Mouse (Mus musculus) forebrain, embryonic 16.5 days (tissue): Measurements from ENCODE around the gene Cacna1b. TPM values are rescaled to one million over a fixed set of nuclear protein-coding genes. Genes with fewer than 3 reads are reported as not detected.

ENCODE experiments used
- ATAC-seq: fragments of 200-750 bp; cut with Nextera tagmentation; 2 replicates; pipeline ENCODE4 v1.8.0; 2017; ENCODE audit warnings: mild to moderate bottlenecking, moderate library complexity
- H3K27ac ChIP-seq: fragments of 300-500 bp; sonication (generic); 2 replicates; pipeline ENCODE4 v1.5.1; 2014; ENCODE audit warnings: low read length, control low read depth
- H3K27me3 ChIP-seq: fragments of 300-500 bp; sonication (generic); replicated peaks from 2 replicates; pipeline ENCODE4 v1.6.1; 2014; ENCODE audit warnings: low read length; ENCODE audit not compliant: control insufficient read depth, insufficient read depth
- H3K36me3 ChIP-seq: fragments of 300-500 bp; sonication (generic); 2 replicates; pipeline ENCODE4 v1.6.1; 2014; ENCODE audit not compliant: control insufficient read depth, insufficient read depth
- H3K4me1 ChIP-seq: fragments of 300-500 bp; sonication (generic); replicated peaks from 2 replicates; pipeline ENCODE4 v1.6.1; 2014; ENCODE audit warnings: low read length; ENCODE audit not compliant: control insufficient read depth, insufficient read depth
- H3K4me2 ChIP-seq: fragments of 300-500 bp; sonication (generic); 2 replicates; pipeline ENCODE4 v1.6.1; 2014; ENCODE audit warnings: mild to moderate bottlenecking, low read length, control low read depth
- H3K4me3 ChIP-seq: fragments of 300-500 bp; sonication (generic); replicated peaks from 2 replicates; pipeline ENCODE4 v1.5.1; 2014; ENCODE audit warnings: mild to moderate bottlenecking, low read length, control low read depth
- H3K9ac ChIP-seq: fragments of 300-500 bp; sonication (generic); replicated peaks from 2 replicates; pipeline ENCODE4 v1.6.1; 2014; ENCODE audit warnings: low read depth, low read length, control low read depth
- H3K9me3 ChIP-seq: fragments of 300-500 bp; sonication (generic); 2 replicates; pipeline ENCODE4 v1.6.1; 2016; ENCODE audit warnings: low read length; ENCODE audit not compliant: control insufficient read depth
- WGBS: fragments of 180-500 bp; shearing (Covaris S2); extraction: QIAGEN DNeasy Blood & Tissue Kit; methylation state at CpG from one replicate; pipeline ENCODE4 v1.1.7; 2014; 5-methylcytosine and 5-hydroxymethylcytosine counted together
- polyA plus RNA-seq: library from polyadenylated mRNA; unstranded; fragments of >200 nt; fragmentation: Nextera tagmentation; extraction: Ambion mirVana; gene quantifications from 2 replicates; pipeline ENCODE4 v1.2.1, GENCODE M21; 2015

The Cacna1b gene
- polyA plus RNA-seq, 1 experiment from 2014 or later: 10.1 TPM

GRCm38 (mm10) chr2:24678538-24678937 lies 84.4 kb downstream of the Cacna1b start:
- Histone ChIP-seq H3K9me3 (no peaks in the 10 kb centered on the region), H3K9ac (no peak overlapping the region), H3K27me3 (no peaks in the 10 kb centered on the region), H3K36me3 (peaks cover 2% of the 10 kb centered on the region; the same call in 1 of the 2 replicates), H3K4me3 (no peak overlapping the region), H3K4me2 (no peak overlapping the region), H3K4me1 (peaks cover 4% of the 10 kb centered on the region), H3K27ac (no peak overlapping the region)
- WGBS: 73% methylated on average over 5 of the region's 5 CpGs
- no peak for ATAC-seq

- Histone ChIP-seq H3K9ac (no peak overlapping the region), H3K4me2 (no peak overlapping the region), H3K36me3 (peaks cover 2% of the 10 kb centered on the region; the same call in 1 of the 2 replicates), H3K4me1 (peaks cover 4% of the 10 kb centered on the region), H3K27me3 (no peaks in the 10 kb centered on the region), H3K4me3 (no peak overlapping the region), H3K9me3 (no peaks in the 10 kb centered on the region), H3K27ac (no peak overlapping the region)
- WGBS: 68% methylated on average over 4 of the region's 4 CpGs
- no peak for ATAC-seq
Observed at GRCm38 (mm10) chr2:24678110-24678509, 84.8 kb downstream of the Cacna1b start.

- H3K4me2 ChIP-seq: no peak overlapping the region
- H3K27me3 ChIP-seq: no peaks in the 10 kb centered on the region
- H3K36me3 ChIP-seq: peaks cover under 1% of the 10 kb centered on the region; the same call in 1 of the 2 replicates
- 89% methylated on average over 3 of the region's 3 CpGs for WGBS
- H3K27ac ChIP-seq: no peak overlapping the region
- H3K4me3 ChIP-seq: no peak overlapping the region
- no peaks in the 10 kb centered on the region for H3K9me3 ChIP-seq
- peaks cover 4% of the 10 kb centered on the region for H3K4me1 ChIP-seq
- no peak for ATAC-seq
- H3K9ac ChIP-seq: no peak overlapping the region
Observed at GRCm38 (mm10) chr2:24677629-24678028, 85.3 kb downstream of the Cacna1b start.

- no peak for ATAC-seq
- H3K27ac ChIP-seq: no peak overlapping the region
- no peaks in the 10 kb centered on the region for H3K9me3 ChIP-seq
- H3K4me2 ChIP-seq: no peak overlapping the region
- H3K27me3 ChIP-seq: no peaks in the 10 kb centered on the region
- H3K4me1 ChIP-seq: peaks cover 3% of the 10 kb centered on the region
- 79% methylated on average over 6 of the region's 6 CpGs for whole genome bisulfite sequencing
- no peak overlapping the region for H3K4me3 ChIP-seq
- H3K36me3 ChIP-seq: no peaks in the 10 kb centered on the region
- no peak overlapping the region for H3K9ac ChIP-seq
Observed at GRCm38 (mm10) chr2:24674432-24675006, 88.4 kb downstream of the Cacna1b start.

GRCm38 (mm10) chr2:24668598-24668997 lies 94.4 kb downstream of the Cacna1b start:
- no peak overlapping the region for H3K9ac ChIP-seq
- WGBS: 81% methylated on average over 5 of the region's 5 CpGs
- H3K36me3 ChIP-seq: no peaks in the 10 kb centered on the region
- no peaks in the 10 kb centered on the region for H3K27me3 ChIP-seq
- ATAC-seq: no peak
- H3K4me3 ChIP-seq: no peak overlapping the region
- H3K9me3 ChIP-seq: no peaks in the 10 kb centered on the region
- peaks cover 11% of the 10 kb centered on the region for H3K4me1 ChIP-seq
- H3K4me2 ChIP-seq: no peak overlapping the region
- no peak overlapping the region for H3K27ac ChIP-seq

GRCm38 (mm10) chr2:24664678-24665257 lies 98.2 kb downstream of the Cacna1b start:
- Histone ChIP-seq H3K27ac (peak overlapping the region; percentile 65), H3K4me2 (peak overlapping the region; percentile 28), H3K27me3 (no peaks in the 10 kb centered on the region), H3K36me3 (no peaks in the 10 kb centered on the region), H3K4me3 (no peak overlapping the region), H3K9ac (no peak overlapping the region), H3K9me3 (no peaks in the 10 kb centered on the region), H3K4me1 (peaks cover 11% of the 10 kb centered on the region)
- peak; percentile 85 for ATAC-seq
- 8% methylated on average over 9 of the region's 9 CpGs for WGBS

- no peaks in the 10 kb centered on the region for H3K27me3 ChIP-seq
- H3K9me3 ChIP-seq: no peaks in the 10 kb centered on the region
- no peak overlapping the region for H3K9ac ChIP-seq
- WGBS: 90% methylated on average over 6 of the region's 6 CpGs
- no peak overlapping the region for H3K27ac ChIP-seq
- peaks cover 7% of the 10 kb centered on the region for H3K4me1 ChIP-seq
- H3K36me3 ChIP-seq: peaks cover 2% of the 10 kb centered on the region; the same call in 1 of the 2 replicates
- no peak for ATAC-seq
- no peak overlapping the region for H3K4me2 ChIP-seq
- H3K4me3 ChIP-seq: no peak overlapping the region
Observed at GRCm38 (mm10) chr2:24659150-24659775, 103.7 kb downstream of the Cacna1b start.

- H3K4me1 ChIP-seq: no peaks in the 10 kb centered on the region
- no peaks in the 10 kb centered on the region for H3K27me3 ChIP-seq
- no peak overlapping the region for H3K4me3 ChIP-seq
- ATAC-seq: no peak
- H3K4me2 ChIP-seq: no peak overlapping the region
- WGBS: 91% methylated on average over 6 of the region's 6 CpGs
- H3K9ac ChIP-seq: no peak overlapping the region
- H3K9me3 ChIP-seq: no peaks in the 10 kb centered on the region
- no peak overlapping the region for H3K27ac ChIP-seq
- H3K36me3 ChIP-seq: peaks cover 19% of the 10 kb centered on the region
Observed at GRCm38 (mm10) chr2:24648503-24648902, 114.4 kb downstream of the Cacna1b start.

- Histone ChIP-seq H3K36me3 (peaks cover 15% of the 10 kb centered on the region), H3K4me3 (no peak overlapping the region), H3K9me3 (no peaks in the 10 kb centered on the region), H3K4me1 (no peaks in the 10 kb centered on the region), H3K4me2 (no peak overlapping the region), H3K9ac (no peak overlapping the region), H3K27me3 (no peaks in the 10 kb centered on the region), H3K27ac (no peak overlapping the region)
- no peak for ATAC-seq
- WGBS: 87% methylated on average over 5 of the region's 5 CpGs
Observed at GRCm38 (mm10) chr2:24646452-24647146, 116.4 kb downstream of the Cacna1b start.
